Mouse (Mus musculus): ENCODE measurements at regions not wholly inside any gene's neighbourhood (a gene's known extent, or its start where the extent isn't known, plus 50 kb on each side); places are given as distances from the start of the nearest gene placed in this dataset.

- DNase-seq (ENCODE audit: low read depth), result no peak
These were observed 146.5 kb downstream of the Slc39a8 start for GRCm38 (mm10) chr3:135971611-135972010.

- no peak for DNase-seq (ENCODE audit: low read depth)
These were observed 147.3 kb downstream of the Slc39a8 start for GRCm38 (mm10) chr3:135972413-135972812.

GRCm38 (mm10) chr3:135973243-135973642 lies 148.2 kb downstream of the Slc39a8 start:
- DNase-seq (ENCODE audit: low read depth), result no peak

- no peak for DNase-seq (ENCODE audit: low read depth)
These were observed 148.8 kb downstream of the Slc39a8 start for GRCm38 (mm10) chr3:135973842-135974241.

- no peak for DNase-seq (ENCODE audit: low read depth)
These were observed 149.7 kb downstream of the Slc39a8 start for GRCm38 (mm10) chr3:135974769-135975168.

GRCm38 (mm10) chr3:135987171-135987570 lies 162.1 kb downstream of the Slc39a8 start:
- no peak for DNase-seq (ENCODE audit: low read depth)

- DNase-seq (ENCODE audit: low read depth), result no peak
These were observed 164.2 kb downstream of the Slc39a8 start for GRCm38 (mm10) chr3:135989281-135989680.

- no peak for DNase-seq (ENCODE audit: low read depth)
These were observed 165.3 kb downstream of the Slc39a8 start for GRCm38 (mm10) chr3:135990338-135990737.

- no peak for DNase-seq (ENCODE audit: low read depth)
These were observed 165.9 kb downstream of the Slc39a8 start for GRCm38 (mm10) chr3:135990814-135991454.

GRCm38 (mm10) chr3:136000592-136001160 lies 175.6 kb downstream of the Slc39a8 start:
- peak; percentile 16 for DNase-seq (ENCODE audit: low read depth)

All from gonadal fat pad, adult 2 months (tissue).